Mouse (Mus musculus) megakaryocyte, embryonic 14.5 days (primary cell): Measurements from ENCODE around the gene Cox6a1.

Source experiments
- FLI1 ChIP-seq: IDR thresholded peaks from 2 replicates; pipeline ENCODE4 v1.6.1; 2012; ENCODE audit warnings: low read length, inconsistent platforms, mixed read lengths
- GATA1 ChIP-seq: IDR thresholded peaks from 3 replicates; pipeline ENCODE4 v1.6.1; 2012; ENCODE audit warnings: mixed read lengths, low read length, inconsistent platforms, borderline replicate concordance

DNA sequence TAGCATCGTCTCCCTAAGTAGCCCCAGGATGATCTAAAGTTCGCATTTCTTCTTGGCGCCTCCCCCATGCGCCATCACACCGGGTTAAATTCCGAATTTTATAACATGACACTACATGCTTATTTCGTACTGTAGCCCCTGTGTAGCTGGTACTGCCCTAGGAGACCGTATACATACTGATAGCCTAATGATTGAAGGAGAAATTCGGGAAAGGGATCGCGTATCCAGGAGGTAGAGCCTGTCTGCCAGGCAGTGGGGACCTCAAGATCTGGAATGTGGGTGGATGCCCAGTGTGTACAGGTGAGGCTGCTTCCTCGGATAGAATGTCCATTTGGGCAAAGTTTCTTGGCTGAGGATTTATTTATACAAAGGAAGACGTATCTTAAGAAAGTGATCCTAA, 47.2 kb downstream of the Cox6a1 start:
- TF ChIP-seq GATA1 (no peak), FLI1 (no peak)
